Mouse (Mus musculus) lung, postnatal 0 days (tissue): ENCODE results near the gene Cacna2d2. TPM values are rescaled to one million over a fixed set of nuclear protein-coding genes. Genes with fewer than 3 reads are reported as not detected.
A peak's percentile ranks its signal among the peaks of the same experiment; 100 is the strongest.
"Not testable (repeated sequence)": the region's sequence is repeated elsewhere in the genome, so short reads cannot be mapped to it uniquely, and the experiment has no call there.

ENCODE experiments used
- ATAC-seq: fragments of 200-750 bp; cut with Nextera tagmentation; 2 replicates; pipeline ENCODE4 v1.8.0; 2017; ENCODE audit warnings: moderate library complexity
- DNase-seq: peaks from one replicate; pipeline ENCODE4 v3.0.0-alpha.2; 2016; ENCODE audit warnings: low spot score
- H3K27ac ChIP-seq: fragments of 300-500 bp; sonication (generic); 2 replicates; pipeline ENCODE4 v1.5.1; 2014; ENCODE audit warnings: antibody characterized with exemption, mild to moderate bottlenecking, low read length, mixed read lengths
- H3K27me3 ChIP-seq: fragments of 300-500 bp; sonication (generic); replicated peaks from 2 replicates; pipeline ENCODE4 v1.6.1; 2014; ENCODE audit warnings: low read length, mixed read lengths; ENCODE audit not compliant: insufficient read depth
- H3K36me3 ChIP-seq: fragments of 300-500 bp; sonication (generic); 2 replicates; pipeline ENCODE4 v1.6.1; 2014; ENCODE audit warnings: low read length, mixed read lengths; ENCODE audit not compliant: insufficient read depth
- H3K4me1 ChIP-seq: fragments of 300-500 bp; sonication (generic); 2 replicates; pipeline ENCODE4 v1.6.1; 2014; ENCODE audit warnings: antibody characterized with exemption, low read depth, low read length, mixed read lengths; ENCODE audit not compliant: insufficient read depth
- H3K4me2 ChIP-seq: fragments of 300-500 bp; sonication (generic); replicated peaks from 2 replicates; pipeline ENCODE4 v1.6.1; 2014; ENCODE audit warnings: low read depth, mild to moderate bottlenecking, low read length, moderate library complexity, mixed read lengths
- H3K4me3 ChIP-seq: fragments of 300-500 bp; sonication (generic); 2 replicates; pipeline ENCODE4 v1.5.1; 2014; ENCODE audit warnings: low read depth, low read length
- H3K9ac ChIP-seq: fragments of 300-500 bp; sonication (generic); replicated peaks from 2 replicates; pipeline ENCODE4 v1.6.1; 2014; ENCODE audit warnings: low read depth, mild to moderate bottlenecking
- H3K9me3 ChIP-seq: fragments of 300-500 bp; sonication (generic); 2 replicates; pipeline ENCODE4 v1.6.1; 2016; ENCODE audit warnings: low read length, mixed read lengths
- CTCF ChIP-seq: IDR thresholded peaks from 2 replicates; pipeline ENCODE4 v1.5.1; 2016; ENCODE audit warnings: antibody characterized with exemption, mild to moderate bottlenecking
- EP300 ChIP-seq: IDR thresholded peaks from 2 replicates; pipeline ENCODE4 v1.6.1; 2016; ENCODE audit warnings: antibody characterized with exemption, mild to moderate bottlenecking, control low read depth
- WGBS: fragments of 180-500 bp; shearing (Covaris S2); extraction: QIAGEN DNeasy Blood & Tissue Kit; methylation state at CpG from one replicate; pipeline ENCODE4 v1.1.7; 2014; 5-methylcytosine and 5-hydroxymethylcytosine counted together
- polyA plus RNA-seq: library from polyadenylated mRNA; unstranded; fragments of >200 nt; fragmentation: Nextera tagmentation; extraction: Ambion mirVana; gene quantifications from 2 replicates; pipeline ENCODE4 v1.2.1, GENCODE M21; 2015

Cacna2d2 gene
- polyA plus RNA-seq, 1 experiment from 2014 or later = 0.04 TPM

GRCm38 (mm10) chr9:107554319-107554825 lies 155.0 kb downstream of the Cacna2d2 start:
- 3% methylated on average over 50 of the region's 53 CpGs for WGBS
- H3K9ac ChIP-seq = peak overlapping the region; percentile 72
- H3K9me3 ChIP-seq = no peaks in the 10 kb centered on the region
- TF ChIP-seq CTCF (peak; percentile 44; the same call in 1 of the 2 replicates), EP300 (no peak; the same call in 1 of the 2 replicates)
- ATAC-seq (peak; percentile 90), DNase-seq (peak; percentile 99)
- no peaks in the 10 kb centered on the region for H3K27me3 ChIP-seq
- peaks cover 24% of the 10 kb centered on the region; the same call in 1 of the 2 replicates for H3K36me3 ChIP-seq
- peaks cover 36% of the 10 kb centered on the region for H3K4me1 ChIP-seq
- H3K4me3 ChIP-seq = peak overlapping the region; percentile 79
- peak overlapping the region; percentile 99 for H3K27ac ChIP-seq
- peak overlapping the region; percentile 78 for H3K4me2 ChIP-seq

- no peaks in the 10 kb centered on the region for H3K9me3 ChIP-seq
- under 1% methylated on average over 22 of the region's 23 CpGs for WGBS
- peak overlapping the region; percentile 78 for H3K4me2 ChIP-seq
- H3K27ac ChIP-seq = peak overlapping the region; percentile 99
- ATAC-seq (peak; percentile 29), DNase-seq (peak; percentile 96)
- peak overlapping the region; percentile 79 for H3K4me3 ChIP-seq
- TF ChIP-seq EP300 (0 out of 2 replicates have a peak, but pooled peaks have one; percentile 17), CTCF (0 out of 2 replicates have a peak, but pooled peaks have one; percentile 24)
- peaks cover 36% of the 10 kb centered on the region for H3K4me1 ChIP-seq
- H3K36me3 ChIP-seq = peaks cover 30% of the 10 kb centered on the region; the same call in 1 of the 2 replicates
- peak overlapping the region; percentile 72 for H3K9ac ChIP-seq
- no peaks in the 10 kb centered on the region for H3K27me3 ChIP-seq
Measured at GRCm38 (mm10) chr9:107555031-107555457, 155.6 kb downstream of the Cacna2d2 start.

DNA sequence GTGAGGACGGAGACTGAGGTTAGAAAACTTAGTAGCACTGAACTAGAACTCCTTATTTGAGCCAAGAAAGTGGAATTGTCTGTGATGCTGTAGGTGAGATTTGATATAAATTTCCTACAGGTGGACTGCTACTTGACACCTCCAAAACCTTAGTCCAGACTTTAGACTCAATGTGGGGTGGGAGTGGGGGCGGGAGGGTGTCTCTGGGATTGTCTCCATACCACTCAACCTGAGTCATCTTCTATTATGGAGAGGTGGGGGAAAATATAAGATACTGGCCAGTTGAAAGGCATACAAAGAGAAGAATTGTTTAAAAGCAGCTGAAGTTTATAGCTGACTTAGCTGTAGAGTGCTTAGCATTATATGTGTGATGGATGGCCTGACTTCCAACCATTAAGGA lies 156.3 kb downstream of the Cacna2d2 start:
- 30% methylated on average over 2 of the region's 2 CpGs for WGBS
- DNase-seq (no peak), ATAC-seq (no peak)
- Histone ChIP-seq H3K27me3 (no peaks in the 10 kb centered on the region), H3K9ac (peak overlapping the region; percentile 72), H3K4me3 (peak overlapping the region; percentile 79), H3K4me1 (peaks cover 36% of the 10 kb centered on the region), H3K4me2 (peak overlapping the region; percentile 78), H3K36me3 (peaks cover 34% of the 10 kb centered on the region; the same call in 1 of the 2 replicates), H3K27ac (peak overlapping the region; percentile 99), H3K9me3 (no peaks in the 10 kb centered on the region)
- TF ChIP-seq CTCF (no peak), EP300 (no peak)

DNA sequence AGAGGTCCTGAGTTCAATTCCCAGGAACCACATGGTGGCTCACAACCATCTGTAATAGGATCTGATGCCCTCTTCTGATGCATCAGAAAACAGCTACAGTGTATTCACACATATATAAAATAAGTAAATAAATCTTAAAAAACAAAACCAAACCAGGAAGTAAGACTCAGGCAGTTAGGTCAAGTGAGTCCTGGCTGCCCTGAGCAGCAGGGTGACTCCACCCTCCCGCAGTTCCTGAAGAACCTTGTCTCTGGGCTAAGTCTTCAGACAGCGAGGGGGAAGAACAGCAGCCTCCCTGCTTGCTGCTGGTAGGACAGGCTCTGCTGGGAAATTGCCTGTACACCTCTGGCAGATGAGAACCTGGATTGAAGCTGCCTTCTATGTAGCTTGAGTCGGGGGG lies 156.9 kb downstream of the Cacna2d2 start:
- Histone ChIP-seq H3K9ac (no peak overlapping the region; the same call in 1 of the 2 replicates), H3K27ac (peak overlapping the region; percentile 99; the same call in 1 of the 2 replicates), H3K4me2 (peak overlapping the region; percentile 78), H3K36me3 (peaks cover 38% of the 10 kb centered on the region; the same call in 1 of the 2 replicates), H3K4me1 (peaks cover 30% of the 10 kb centered on the region), H3K9me3 (no peaks in the 10 kb centered on the region), H3K4me3 (peak overlapping the region; percentile 79; the same call in 1 of the 2 replicates), H3K27me3 (no peaks in the 10 kb centered on the region)
- peak; percentile 55 for DNase-seq
- TF ChIP-seq CTCF (no peak), EP300 (no peak)
- 42% methylated on average over 3 of the region's 3 CpGs for WGBS
- no peak for ATAC-seq

GRCm38 (mm10) chr9:107563029-107563581 lies 163.7 kb downstream of the Cacna2d2 start, which contains the start of gene Tusc2:
Gene Tusc2 (plus strand): TSS chr9:107563255.
- Histone ChIP-seq H3K4me1 (peaks cover 11% of the 10 kb centered on the region; the same call in 1 of the 2 replicates), H3K36me3 (peaks cover 30% of the 10 kb centered on the region; the same call in 1 of the 2 replicates), H3K9me3 (no peaks in the 10 kb centered on the region), H3K27me3 (no peaks in the 10 kb centered on the region), H3K4me2 (peak within 1 kb of the TSS; percentile 91), H3K4me3 (peak within 1 kb of the TSS; percentile 74), H3K27ac (peak within 1 kb of the TSS; percentile 82), H3K9ac (peak within 1 kb of the TSS; percentile 65)
- TF ChIP-seq EP300 (0 out of 2 replicates have a peak, but pooled peaks have one; percentile 23), CTCF (no peak)
- DNase-seq (peak; percentile 97), ATAC-seq (peak; percentile 91)
- 1% methylated on average over 46 of the region's 46 CpGs for WGBS

- H3K27ac ChIP-seq = peak overlapping the region; percentile 92
- TF ChIP-seq CTCF = peak; percentile 61
- ATAC-seq, H3K36me3 ChIP-seq, H3K27me3 ChIP-seq, H3K9me3 ChIP-seq: not testable (repeated sequence)
- peak overlapping the region; percentile 19; the same call in 1 of the 2 replicates for H3K4me3 ChIP-seq
- H3K4me1 ChIP-seq = peaks cover 15% of the 10 kb centered on the region; the same call in 1 of the 2 replicates
- peak; percentile 55 for DNase-seq
- WGBS = 37% methylated on average over 5 of the region's 5 CpGs
- H3K9ac ChIP-seq = peak overlapping the region; percentile 19; the same call in 1 of the 2 replicates
- peak overlapping the region; percentile 91 for H3K4me2 ChIP-seq
Measured at GRCm38 (mm10) chr9:107565556-107565955, 166.1 kb downstream of the Cacna2d2 start.
